ENCODE assay signal across 8 mouse cellular contexts in the genomic region with DNA sequence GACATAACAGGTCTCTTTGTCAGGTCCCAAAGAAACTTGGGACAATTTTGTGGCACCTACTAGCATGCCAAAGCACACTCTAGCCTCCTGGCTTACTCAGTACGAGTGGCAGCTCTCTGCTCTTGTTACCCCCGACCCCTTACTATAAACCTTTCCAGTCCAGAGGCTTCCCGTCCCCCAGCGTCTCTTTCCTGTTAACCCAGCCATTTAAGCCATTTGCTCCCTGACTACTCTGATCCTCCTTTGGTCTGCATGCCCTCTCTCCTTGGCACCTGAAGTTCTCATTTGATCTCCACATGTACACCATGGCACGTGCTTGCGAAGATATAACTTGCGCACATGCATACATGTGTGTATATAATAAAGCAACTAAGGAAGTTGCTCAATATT. TPM values are rescaled to one million over a fixed set of nuclear protein-coding genes. Genes with fewer than 3 reads are reported as not detected.
A peak's percentile ranks its signal among the peaks of the same experiment; 100 is the strongest.
DNase-seq lines count a peak whose midpoint lies in the region; ATAC-seq and TF ChIP-seq lines count a peak whose summit lies in the region.

No protein-coding gene starts in this region.

- intact Hi-C loops in left cerebral cortex, postnatal 14 days (cut with DNase I) = loop anchor here (5.0 kb wide), 1 partner anchor 177 kb away; the partner anchor contains the start of gene Baz1b

- no peak for DNase-seq in heart, adult 18-20 months
- no peak for DNase-seq in hindbrain, embryonic 10.5 days (ENCODE audit: low spot score)
- DNase-seq in layer of hippocampus, postnatal 10 days (ENCODE audit: low spot score in 2 of 2) = no peak
- no peak for DNase-seq in adipocyte (ENCODE audit: low spot score)
- no peak for DNase-seq in left cerebral cortex, postnatal 14 days (ENCODE audit: low spot score in 2 of 2)

- peak overlapping the region; percentile 71 for H3K4me3 ChIP-seq in heart, embryonic 15.5 days
- peak overlapping the region; percentile 97 for H3K4me3 ChIP-seq in bone marrow, adult 2 months (replicated peaks; ENCODE audit: control insufficient read depth, low read depth, low read length)
- H3K4me3 ChIP-seq in hindbrain, embryonic 10.5 days = peak overlapping the region; percentile 70
- H3K4me3 ChIP-seq in midbrain, embryonic 12.5 days = peak overlapping the region; percentile 54

- peak overlapping the region; percentile 100 for H3K27ac ChIP-seq in heart, embryonic 15.5 days
- H3K27ac ChIP-seq in bone marrow, adult 2 months (ENCODE audit: control insufficient read depth, insufficient read depth, low read depth, low read length, poor library complexity) = no peak overlapping the region; the same call in 1 of the 2 replicates
- peak overlapping the region; percentile 94 for H3K27ac ChIP-seq in hindbrain, embryonic 10.5 days
- H3K27ac ChIP-seq in midbrain, embryonic 12.5 days (replicated peaks) = peak overlapping the region; percentile 95

- peaks cover 5% of the 10 kb centered on the region; the same call in 1 of the 2 replicates for H3K27me3 ChIP-seq in heart, embryonic 15.5 days
- peaks cover 21% of the 10 kb centered on the region for H3K27me3 ChIP-seq in hindbrain, embryonic 10.5 days (ENCODE audit: insufficient read depth, poor library complexity, severe bottlenecking)
- peaks cover 20% of the 10 kb centered on the region for H3K27me3 ChIP-seq in midbrain, embryonic 12.5 days

- ATAC-seq in heart, embryonic 15.5 days (replicated peaks; ENCODE audit: insufficient number of reproducible peaks, insufficient read depth, low FRiP score, low read depth) = no peak
- no peak for ATAC-seq in midbrain, embryonic 12.5 days (ENCODE audit: low FRiP score, low read depth)

- peak overlapping the region; percentile 84 for H3K4me2 ChIP-seq in heart, embryonic 15.5 days
- peak overlapping the region; percentile 74 for H3K4me2 ChIP-seq in midbrain, embryonic 12.5 days (replicated peaks)

- H3K9ac ChIP-seq in heart, embryonic 15.5 days = peak overlapping the region; percentile 72; the same call in 1 of the 2 replicates
- H3K9ac ChIP-seq in midbrain, embryonic 12.5 days (replicated peaks) = peak overlapping the region; percentile 64

- H3K36me3 ChIP-seq in heart, embryonic 15.5 days = no peaks in the 10 kb centered on the region; the same call in 1 of the 2 replicates
- H3K36me3 ChIP-seq in hindbrain, embryonic 10.5 days = no peaks in the 10 kb centered on the region
- H3K36me3 ChIP-seq in midbrain, embryonic 12.5 days = no peaks in the 10 kb centered on the region

- H3K4me1 ChIP-seq in heart, embryonic 15.5 days (replicated peaks) = peaks cover 35% of the 10 kb centered on the region
- peaks cover 4% of the 10 kb centered on the region for H3K4me1 ChIP-seq in bone marrow, adult 2 months (ENCODE audit: control insufficient read depth, insufficient read depth, low read length)
- H3K4me1 ChIP-seq in hindbrain, embryonic 10.5 days (replicated peaks) = peaks cover 53% of the 10 kb centered on the region
- H3K4me1 ChIP-seq in midbrain, embryonic 12.5 days = peaks cover 34% of the 10 kb centered on the region

- no peak for TF ChIP-seq CTCF in bone marrow, adult 2 months (IDR thresholded peaks at IDR 0.05; ENCODE audit: control insufficient read depth, insufficient read depth, low read length)

- H3K9me3 ChIP-seq in heart, embryonic 15.5 days (replicated peaks) = no peaks in the 10 kb centered on the region
- H3K9me3 ChIP-seq in hindbrain, embryonic 10.5 days = no peaks in the 10 kb centered on the region
- no peaks in the 10 kb centered on the region for H3K9me3 ChIP-seq in midbrain, embryonic 12.5 days

- 54% methylated on average over 7 of the region's 7 CpGs for WGBS in heart, embryonic 15.5 days
- WGBS in bone marrow, adult 2 months = 36% methylated on average over 7 of the region's 7 CpGs
- 63% methylated on average over 7 of the region's 7 CpGs for WGBS in hindbrain, embryonic 10.5 days
- WGBS in midbrain, embryonic 12.5 days = 61% methylated on average over 7 of the region's 7 CpGs

- TF ChIP-seq POLR2A in bone marrow, adult 2 months (IDR thresholded peaks at IDR 0.05; ENCODE audit: borderline replicate concordance, control insufficient read depth, low read depth, low read length) = no peak

RNA-seq across cellular contexts. Expression of gene Abhd11, which starts 1.4 kb away (rescaled TPM):
- 70.0 and 74.5 TPM in 2 replicates for polyA plus RNA-seq in heart, embryonic 15.5 days (2015; fragmentation: Nextera tagmentation; extraction: Ambion mirVana)
- 10 to 100 TPM; 67.1 to 69.4 TPM for total RNA-seq in heart, adult 18-20 months (2021)
- polyA plus RNA-seq in bone marrow, adult 2 months (2011; ENCODE audit: insufficient read depth, insufficient read length, low replicate concordance, missing spikeins) = 27.7 and 39.7 TPM in 2 replicates
- polyA plus RNA-seq in hindbrain, embryonic 10.5 days (2016; fragmentation: Nextera tagmentation; extraction: Ambion mirVana) = 42.2 and 43.6 TPM in 2 replicates
- 39.1 and 41.4 TPM in 2 replicates for polyA plus RNA-seq in midbrain, embryonic 12.5 days (2016; fragmentation: Nextera tagmentation; extraction: Ambion mirVana)
- total RNA-seq in layer of hippocampus, postnatal 10 days (2021) = 10 to 100 TPM; 41.1 to 49.2 TPM
- total RNA-seq in left cerebral cortex, postnatal 14 days (2021) = 10 to 100 TPM; 41.2 to 42.0 TPM

RNA-seq across cellular contexts. Expression of gene Stx1a, which starts 13.0 kb away (rescaled TPM):
- polyA plus RNA-seq in heart, embryonic 15.5 days (2015; fragmentation: Nextera tagmentation; extraction: Ambion mirVana) = 6.2 and 10.2 TPM in 2 replicates
- total RNA-seq in heart, adult 18-20 months (2021) = 1 to 10 TPM; 1.0 to 1.5 TPM
- polyA plus RNA-seq in bone marrow, adult 2 months (2011; ENCODE audit: insufficient read depth, insufficient read length, low replicate concordance, missing spikeins) = 2.0 and 2.9 TPM in 2 replicates
- 17.0 and 20.5 TPM in 2 replicates for polyA plus RNA-seq in hindbrain, embryonic 10.5 days (2016; fragmentation: Nextera tagmentation; extraction: Ambion mirVana)
- 27.8 and 29.3 TPM in 2 replicates for polyA plus RNA-seq in midbrain, embryonic 12.5 days (2016; fragmentation: Nextera tagmentation; extraction: Ambion mirVana)
- 100 to 1,000 TPM; 182 to 196 TPM for total RNA-seq in layer of hippocampus, postnatal 10 days (2021)
- total RNA-seq in left cerebral cortex, postnatal 14 days (2021) = 100 to 1,000 TPM; 413 to 473 TPM

RNA-seq across cellular contexts. Expression of gene Cldn3, which starts 24.3 kb away (rescaled TPM):
- polyA plus RNA-seq in heart, embryonic 15.5 days (2015; fragmentation: Nextera tagmentation; extraction: Ambion mirVana) = 7.7 and 18.1 TPM in 2 replicates
- 1 to 10 TPM in 1 of 2 experiments, under 1 TPM in 1; 0.20 to 1.8 TPM for total RNA-seq in heart, adult 18-20 months (2021)
- polyA plus RNA-seq in bone marrow, adult 2 months (2011; ENCODE audit: insufficient read depth, insufficient read length, low replicate concordance, missing spikeins) = not detected in 2 replicates
- 7.9 and 16.3 TPM in 2 replicates for polyA plus RNA-seq in hindbrain, embryonic 10.5 days (2016; fragmentation: Nextera tagmentation; extraction: Ambion mirVana)
- 2.3 and 2.8 TPM in 2 replicates for polyA plus RNA-seq in midbrain, embryonic 12.5 days (2016; fragmentation: Nextera tagmentation; extraction: Ambion mirVana)
- total RNA-seq in layer of hippocampus, postnatal 10 days (2021) = 1 to 10 TPM; 3.5 to 5.2 TPM
- 1 to 10 TPM in 1 of 2 experiments, under 1 TPM in 1; 0.37 to 1.7 TPM for total RNA-seq in left cerebral cortex, postnatal 14 days (2021)

RNA-seq across cellular contexts. Expression of gene Dnajc30, which starts 53.7 kb away (rescaled TPM):
- 27.2 and 32.1 TPM in 2 replicates for polyA plus RNA-seq in heart, embryonic 15.5 days (2015; fragmentation: Nextera tagmentation; extraction: Ambion mirVana)
- 10 to 100 TPM; 38.4 to 44.3 TPM for total RNA-seq in heart, adult 18-20 months (2021)
- 16.0 and 18.8 TPM in 2 replicates for polyA plus RNA-seq in bone marrow, adult 2 months (2011; ENCODE audit: insufficient read depth, insufficient read length, low replicate concordance, missing spikeins)
- 24.5 and 30.4 TPM in 2 replicates for polyA plus RNA-seq in hindbrain, embryonic 10.5 days (2016; fragmentation: Nextera tagmentation; extraction: Ambion mirVana)
- polyA plus RNA-seq in midbrain, embryonic 12.5 days (2016; fragmentation: Nextera tagmentation; extraction: Ambion mirVana) = 27.6 and 28.3 TPM in 2 replicates
- 10 to 100 TPM; 35.5 to 38.0 TPM for total RNA-seq in layer of hippocampus, postnatal 10 days (2021)
- 10 to 100 TPM; 41.6 to 42.9 TPM for total RNA-seq in left cerebral cortex, postnatal 14 days (2021)

RNA-seq across cellular contexts. Expression of gene Bud23, which starts 54.4 kb away (rescaled TPM):
- 49.4 and 68.2 TPM in 2 replicates for polyA plus RNA-seq in heart, embryonic 15.5 days (2015; fragmentation: Nextera tagmentation; extraction: Ambion mirVana)
- total RNA-seq in heart, adult 18-20 months (2021) = 10 to 100 TPM; 22.5 to 25.0 TPM
- 34.4 and 44.1 TPM in 2 replicates for polyA plus RNA-seq in bone marrow, adult 2 months (2011; ENCODE audit: insufficient read depth, insufficient read length, low replicate concordance, missing spikeins)
- 155 and 160 TPM in 2 replicates for polyA plus RNA-seq in hindbrain, embryonic 10.5 days (2016; fragmentation: Nextera tagmentation; extraction: Ambion mirVana)
- 118 and 119 TPM in 2 replicates for polyA plus RNA-seq in midbrain, embryonic 12.5 days (2016; fragmentation: Nextera tagmentation; extraction: Ambion mirVana)
- 10 to 100 TPM; 49.8 to 54.7 TPM for total RNA-seq in layer of hippocampus, postnatal 10 days (2021)
- total RNA-seq in left cerebral cortex, postnatal 14 days (2021) = 10 to 100 TPM; 34.0 to 55.7 TPM
